Mouse (Mus musculus) cortical plate, adult 2 months (tissue): ENCODE results near the gene Ppm1l.

ENCODE experiments used
- CTCF ChIP-seq: fragments of 200-500 bp; IDR thresholded peaks from 2 replicates; pipeline ENCODE4 v1.5.1; 2011; ENCODE audit warnings: mild to moderate bottlenecking, control low read depth, low read length; ENCODE audit not compliant: insufficient read depth; ENCODE audit errors: extremely low read depth
- POLR2A ChIP-seq: fragments of 200-500 bp; IDR thresholded peaks from 2 replicates; pipeline ENCODE4 v1.6.1; 2011; ENCODE audit warnings: mild to moderate bottlenecking, low read length, control low read depth; ENCODE audit not compliant: insufficient read depth; ENCODE audit errors: extremely low read depth

DNA sequence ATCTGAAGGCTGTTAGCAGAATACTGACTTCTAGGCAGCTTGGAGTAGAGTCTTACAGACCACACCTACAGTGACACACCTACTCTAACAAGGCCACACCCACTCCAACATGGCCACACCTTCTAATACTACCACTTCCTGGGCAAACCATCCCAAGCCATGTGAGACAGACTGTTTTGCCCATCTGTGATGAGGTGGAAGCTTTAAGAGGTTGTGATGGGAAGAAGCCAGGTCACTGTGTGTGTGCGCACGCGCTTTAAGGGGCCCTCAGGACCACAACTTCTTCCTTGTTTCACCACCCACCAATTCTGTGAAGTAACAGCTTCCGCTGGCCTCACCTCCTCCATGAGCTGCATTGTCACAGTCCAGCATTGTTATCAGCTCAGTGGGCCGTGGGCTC is 112.7 kb downstream of the Ppm1l start:
- TF ChIP-seq POLR2A = no peak
- no peak for TF ChIP-seq CTCF
